Mouse (Mus musculus) spleen, adult 2 months (tissue): ENCODE measurements around the gene Itgae.

Source experiments
- CTCF ChIP-seq: fragments of 200-500 bp; IDR thresholded peaks from 2 replicates; pipeline ENCODE4 v1.5.1; 2011; ENCODE audit warnings: mild to moderate bottlenecking, inconsistent platforms; ENCODE audit not compliant: insufficient read depth, insufficient read length, insufficient replicate concordance; ENCODE audit errors: extremely low read depth
- POLR2A ChIP-seq: fragments of 200-500 bp; IDR thresholded peaks from 2 replicates; pipeline ENCODE4 v1.6.1; 2011; ENCODE audit warnings: low read depth, low read length, inconsistent platforms

DNA sequence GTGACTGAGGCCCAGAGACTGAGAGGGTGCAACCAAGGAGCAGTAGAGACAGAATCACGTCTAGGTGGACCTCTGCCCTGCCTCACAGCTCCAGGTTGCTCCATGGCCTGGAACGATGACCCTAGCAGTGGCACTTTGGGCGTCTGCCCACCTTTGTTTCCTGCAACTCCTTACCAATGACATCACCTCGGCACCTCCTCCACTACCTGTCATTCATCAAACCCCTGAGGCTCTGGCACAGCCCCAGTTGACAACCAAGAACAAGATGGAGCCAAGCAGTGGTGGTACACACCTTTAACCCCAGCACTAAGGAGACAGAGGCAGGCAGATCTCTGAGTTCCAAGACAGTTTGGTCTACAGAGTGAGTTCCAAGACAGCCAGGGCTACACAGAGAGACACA is 1.7 kb downstream of the Itgae start:
- no peak for TF ChIP-seq POLR2A
- TF ChIP-seq CTCF, result no peak
